ENCODE assay signal across 11 mouse cellular contexts in the genomic region with DNA sequence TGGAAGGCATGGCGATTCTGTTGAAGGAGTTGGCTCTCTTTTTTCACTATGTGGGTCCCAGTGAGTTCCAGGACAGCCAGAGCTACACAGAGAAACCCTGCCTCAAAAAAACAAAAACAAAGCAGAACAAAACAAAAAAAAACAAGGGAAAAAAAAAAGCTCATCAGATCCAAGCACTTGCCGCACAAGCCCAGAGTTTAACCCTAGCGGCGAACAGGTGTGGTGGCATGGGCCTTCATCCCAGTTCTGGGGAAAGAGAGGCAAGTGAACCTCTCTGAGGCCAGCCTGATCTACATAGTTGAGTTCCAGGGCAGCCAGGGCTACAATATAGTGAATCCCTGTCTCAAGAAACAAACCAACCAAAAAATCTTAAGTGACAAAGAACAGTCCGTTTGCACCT.
"Had no signal": no experiment of that assay in that cellular context is flagged by ENCODE, and none has a peak within 500 bp of the region (broad histone marks: within the 10 kb centered on the region; RNA-seq: fewer than 3 reads in every experiment).

No protein-coding gene starts in this region.

- H3K9ac ChIP-seq: limb, embryonic 12.5 days; lung, embryonic 15.5 days; midbrain, embryonic 13.5 days had no signal

- H3K27ac ChIP-seq: kidney, postnatal 0 days; layer of hippocampus, adult 2 months; limb, embryonic 12.5 days; lung, embryonic 15.5 days; midbrain, embryonic 13.5 days had no signal

- DNase-seq: kidney, adult 8-10 months; kidney, postnatal 4 days; lung, postnatal 14 days; right cerebral cortex, postnatal 14 days; thymus, postnatal 4 days had no signal

- H3K4me2 ChIP-seq: limb, embryonic 12.5 days; lung, embryonic 15.5 days; midbrain, embryonic 13.5 days had no signal

- H3K4me3 ChIP-seq: layer of hippocampus, adult 2 months; limb, embryonic 12.5 days; lung, embryonic 15.5 days; midbrain, embryonic 13.5 days had no signal

- H3K27me3 ChIP-seq: limb, embryonic 12.5 days; lung, embryonic 15.5 days; midbrain, embryonic 13.5 days had no signal

- H3K4me1 ChIP-seq: limb, embryonic 12.5 days; lung, embryonic 15.5 days had no signal

- ATAC-seq: intestine, embryonic 16.5 days; midbrain, embryonic 13.5 days had no signal

- H3K9me3 ChIP-seq: limb, embryonic 12.5 days; lung, embryonic 15.5 days; midbrain, embryonic 13.5 days had no signal
